Mouse (Mus musculus) neural tube, embryonic 12.5 days (tissue): ENCODE results near the gene Smad6. TPM values are rescaled to one million over a fixed set of nuclear protein-coding genes. Genes with fewer than 3 reads are reported as not detected.

Experiments
- ATAC-seq: fragments of 200-750 bp; cut with Nextera tagmentation; 2 replicates; pipeline ENCODE4 v1.8.0; 2017; ENCODE audit warnings: low read depth, mild to moderate bottlenecking, moderate TSS enrichment, moderate library complexity; ENCODE audit not compliant: low FRiP score
- H3K27ac ChIP-seq: fragments of 300-500 bp; sonication (generic); 2 replicates; pipeline ENCODE4 v1.5.1; 2016
- H3K27me3 ChIP-seq: fragments of 300-500 bp; sonication (generic); replicated peaks from 2 replicates; pipeline ENCODE4 v1.6.1; 2016; ENCODE audit warnings: mild to moderate bottlenecking
- H3K36me3 ChIP-seq: fragments of 300-500 bp; sonication (generic); 2 replicates; pipeline ENCODE4 v1.6.1; 2016; ENCODE audit warnings: mild to moderate bottlenecking
- H3K4me1 ChIP-seq: fragments of 300-500 bp; sonication (generic); 2 replicates; pipeline ENCODE4 v1.6.1; 2016
- H3K4me2 ChIP-seq: fragments of 300-500 bp; sonication (generic); replicated peaks from 2 replicates; pipeline ENCODE4 v1.6.1; 2016; ENCODE audit warnings: mild to moderate bottlenecking
- H3K4me3 ChIP-seq: fragments of 300-500 bp; sonication (generic); 2 replicates; pipeline ENCODE4 v1.5.1; 2016
- H3K9ac ChIP-seq: fragments of 300-500 bp; sonication (generic); 2 replicates; pipeline ENCODE4 v1.6.1; 2016; ENCODE audit warnings: mild to moderate bottlenecking
- H3K9me3 ChIP-seq: fragments of 300-500 bp; sonication (generic); 2 replicates; pipeline ENCODE4 v1.6.1; 2016; ENCODE audit warnings: mild to moderate bottlenecking
- WGBS: fragments of 180-500 bp; shearing (Covaris S2); methylation state at CpG from one replicate; pipeline ENCODE4 v1.1.7; 2016; 5-methylcytosine and 5-hydroxymethylcytosine counted together
- polyA plus RNA-seq: library from polyadenylated mRNA; unstranded; fragments of >200 nt; fragmentation: Nextera tagmentation; extraction: Ambion mirVana; gene quantifications from 2 replicates; pipeline ENCODE4 v1.2.1, GENCODE M21; 2016

Gene Smad6
- polyA plus RNA-seq, 1 experiment from 2014 or later: 11.0 TPM

DNA sequence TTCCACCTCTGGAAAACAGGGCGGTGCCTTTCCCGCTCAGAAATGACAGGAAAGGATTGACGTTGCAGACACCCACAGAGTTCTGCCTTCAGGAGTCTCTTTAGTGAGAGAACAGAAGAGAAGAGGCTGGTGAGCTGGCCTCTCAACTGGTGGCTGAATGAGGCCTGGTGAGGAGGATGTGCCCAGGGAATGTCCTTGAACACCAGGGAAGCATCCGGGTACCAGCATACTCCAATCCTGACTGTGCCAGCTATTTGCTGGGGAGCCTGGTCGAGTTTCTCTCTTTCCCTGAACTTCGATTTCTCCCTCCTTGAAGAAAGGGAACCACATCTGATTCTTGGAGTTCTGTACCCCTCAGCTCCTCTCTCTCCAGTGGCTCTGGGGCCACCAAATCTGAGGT, 105.4 kb downstream of the Smad6 start:
- Histone ChIP-seq H3K4me2 (no peak overlapping the region), H3K27ac (no peak overlapping the region), H3K4me3 (no peak overlapping the region), H3K36me3 (no peaks in the 10 kb centered on the region), H3K4me1 (no peaks in the 10 kb centered on the region), H3K27me3 (no peaks in the 10 kb centered on the region; the same call in 1 of the 2 replicates), H3K9me3 (no peaks in the 10 kb centered on the region), H3K9ac (no peak overlapping the region)
- no peak for ATAC-seq
- WGBS: 72% methylated on average over 6 of the region's 6 CpGs

DNA sequence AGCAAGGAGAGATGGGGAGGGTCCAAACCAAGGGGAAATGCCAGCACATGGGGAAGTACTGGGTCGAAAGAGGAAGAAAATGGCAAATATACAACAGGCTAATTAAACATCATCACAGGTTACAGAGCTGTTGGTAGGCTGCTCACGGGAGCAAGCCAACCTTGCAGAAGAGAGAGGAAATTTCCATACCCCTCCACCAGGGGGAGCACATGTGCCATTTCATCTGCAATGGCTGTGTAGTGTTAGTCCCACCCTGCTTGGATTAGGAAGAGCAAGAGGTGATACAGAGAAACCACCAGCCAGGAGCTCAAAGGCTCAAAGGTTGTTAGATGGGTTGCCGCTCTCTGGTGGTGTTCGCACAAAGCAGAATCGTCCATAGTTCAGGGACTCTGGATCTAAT, 105.9 kb downstream of the Smad6 start:
- Histone ChIP-seq H3K4me1 (no peaks in the 10 kb centered on the region), H3K36me3 (no peaks in the 10 kb centered on the region), H3K4me2 (no peak overlapping the region), H3K27ac (no peak overlapping the region), H3K9ac (no peak overlapping the region), H3K4me3 (no peak overlapping the region), H3K27me3 (no peaks in the 10 kb centered on the region; the same call in 1 of the 2 replicates), H3K9me3 (no peaks in the 10 kb centered on the region)
- WGBS: 69% methylated on average over 5 of the region's 5 CpGs
- no peak for ATAC-seq

DNA sequence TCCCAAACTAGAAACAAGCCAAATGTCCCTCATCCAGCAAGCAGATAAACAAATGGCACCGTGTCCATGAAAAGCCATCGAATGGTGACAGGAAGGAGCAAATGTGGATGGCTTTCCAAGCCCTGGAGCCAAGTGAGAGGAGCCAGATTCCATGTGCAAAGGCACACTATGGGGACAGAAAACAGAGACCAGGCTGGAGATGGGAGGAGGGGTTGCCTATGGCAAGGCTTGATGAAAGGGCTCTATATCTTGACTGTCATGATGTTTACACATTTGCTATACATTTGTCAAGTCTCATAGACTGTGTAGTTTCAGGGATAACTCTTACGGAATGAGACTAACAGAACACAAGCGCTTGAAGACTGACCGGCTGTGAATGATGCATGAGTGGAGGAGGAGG, 106.9 kb downstream of the Smad6 start:
- H3K9ac ChIP-seq: no peak overlapping the region
- H3K9me3 ChIP-seq: no peaks in the 10 kb centered on the region
- no peaks in the 10 kb centered on the region; the same call in 1 of the 2 replicates for H3K27me3 ChIP-seq
- 80% methylated on average over 5 of the region's 5 CpGs for WGBS
- ATAC-seq: no peak
- H3K4me3 ChIP-seq: no peak overlapping the region
- no peaks in the 10 kb centered on the region for H3K4me1 ChIP-seq
- no peak overlapping the region for H3K4me2 ChIP-seq
- no peak overlapping the region for H3K27ac ChIP-seq
- H3K36me3 ChIP-seq: no peaks in the 10 kb centered on the region

DNA sequence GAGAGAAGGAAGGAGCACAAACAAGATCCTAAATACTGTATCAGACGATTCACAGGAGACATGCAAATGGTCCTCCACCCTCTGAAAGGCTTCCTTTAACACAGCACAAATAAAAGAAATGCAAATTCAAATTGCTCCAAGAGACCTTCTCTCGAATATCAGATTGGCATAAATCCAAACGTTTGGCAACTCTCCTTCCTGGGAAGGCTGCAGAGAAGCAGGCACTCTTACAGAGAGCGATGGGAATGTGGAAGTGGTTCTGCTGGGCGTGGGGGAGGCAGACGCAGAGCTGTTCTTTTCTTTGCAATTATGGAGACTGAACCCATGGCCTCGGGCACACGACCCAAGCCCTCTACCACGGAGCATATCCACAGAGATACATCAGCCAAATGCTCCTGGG, 109.8 kb downstream of the Smad6 start:
- no peaks in the 10 kb centered on the region for H3K4me1 ChIP-seq
- WGBS: 51% methylated on average over 9 of the region's 9 CpGs
- H3K4me2 ChIP-seq: no peak overlapping the region
- no peaks in the 10 kb centered on the region for H3K36me3 ChIP-seq
- no peak overlapping the region for H3K27ac ChIP-seq
- H3K9ac ChIP-seq: no peak overlapping the region
- no peaks in the 10 kb centered on the region for H3K9me3 ChIP-seq
- ATAC-seq: no peak
- no peak overlapping the region for H3K4me3 ChIP-seq
- H3K27me3 ChIP-seq: no peaks in the 10 kb centered on the region; the same call in 1 of the 2 replicates

DNA sequence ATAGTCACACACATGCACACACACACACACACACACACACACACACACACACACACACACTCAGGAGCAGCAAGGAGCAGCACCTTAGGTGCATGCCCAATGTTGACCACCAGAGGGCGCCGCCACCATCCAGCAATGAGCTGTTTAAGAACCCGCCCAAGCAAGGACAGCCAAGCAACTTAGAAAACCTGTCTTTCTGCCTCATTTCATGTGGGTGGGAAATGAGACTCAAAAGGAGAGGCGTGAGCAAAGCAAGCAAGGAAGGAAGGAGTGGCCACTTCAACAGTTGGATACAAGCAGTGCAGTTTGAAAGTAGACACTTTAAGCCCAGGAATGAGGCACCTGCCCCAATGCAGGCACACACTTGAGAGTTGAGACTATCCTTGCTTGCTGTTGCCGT, 112.2 kb downstream of the Smad6 start:
- H3K9ac ChIP-seq: no peak overlapping the region
- WGBS: 20% methylated on average over 5 of the region's 5 CpGs
- ATAC-seq: no peak
- no peak overlapping the region for H3K4me3 ChIP-seq
- no peaks in the 10 kb centered on the region for H3K4me1 ChIP-seq
- H3K27me3 ChIP-seq: no peaks in the 10 kb centered on the region; the same call in 1 of the 2 replicates
- no peak overlapping the region for H3K4me2 ChIP-seq
- no peak overlapping the region for H3K27ac ChIP-seq
- 0 out of 2 replicates have a peak, but pooled peaks cover 2% of the 10 kb centered on the region for H3K9me3 ChIP-seq
- H3K36me3 ChIP-seq: no peaks in the 10 kb centered on the region

DNA sequence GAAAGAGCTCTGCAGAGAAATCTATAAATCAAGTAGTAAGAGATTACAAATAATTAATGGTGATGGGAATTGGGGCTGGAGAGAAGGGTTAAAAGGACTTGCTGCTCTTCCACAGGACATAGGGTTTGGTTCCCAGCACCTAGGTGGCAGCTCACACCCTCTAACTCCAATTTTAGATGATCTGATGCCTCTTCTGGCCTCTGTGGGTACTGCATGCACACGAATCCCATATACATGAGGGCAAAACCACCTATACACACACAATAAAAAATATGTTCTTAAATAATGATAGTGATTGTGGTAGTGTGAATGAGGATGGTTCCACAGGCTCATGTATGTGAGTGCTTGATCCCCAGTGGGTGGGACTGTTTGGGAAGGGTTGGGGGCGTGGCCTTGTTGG, 117.3 kb downstream of the Smad6 start:
- 0 out of 2 replicates have a peak, but pooled peaks cover 6% of the 10 kb centered on the region for H3K9me3 ChIP-seq
- no peak overlapping the region for H3K4me3 ChIP-seq
- ATAC-seq: no peak
- no peaks in the 10 kb centered on the region for H3K36me3 ChIP-seq
- H3K27ac ChIP-seq: no peak overlapping the region
- 95% methylated on average over 2 of the region's 2 CpGs for WGBS
- H3K9ac ChIP-seq: no peak overlapping the region
- no peaks in the 10 kb centered on the region for H3K4me1 ChIP-seq
- no peaks in the 10 kb centered on the region for H3K27me3 ChIP-seq
- no peak overlapping the region for H3K4me2 ChIP-seq

Other genes starting within 250 kb of the Smad6 start
- not detected in 2 replicates for gene Lctl, start 95.1 kb upstream of the Smad6 start, polyA plus RNA-seq
- 18.3 and 18.9 TPM in 2 replicates for gene Zwilch, start 151.0 kb upstream of the Smad6 start, polyA plus RNA-seq
- gene Rpl4, start 151.3 kb upstream of the Smad6 start, polyA plus RNA-seq: 801 and 813 TPM in 2 replicates
- gene Snapc5, start 157.2 kb upstream of the Smad6 start, polyA plus RNA-seq: 34.4 and 35.0 TPM in 2 replicates
- gene Uchl4, start 213.1 kb upstream of the Smad6 start, polyA plus RNA-seq: 2.9 and 3.0 TPM in 2 replicates
- 64.1 and 67.4 TPM in 2 replicates for gene Map2k1, start 231.6 kb upstream of the Smad6 start, polyA plus RNA-seq